Comparison of ENCODE assay signal across 25 mouse cellular contexts in the genomic region with DNA sequence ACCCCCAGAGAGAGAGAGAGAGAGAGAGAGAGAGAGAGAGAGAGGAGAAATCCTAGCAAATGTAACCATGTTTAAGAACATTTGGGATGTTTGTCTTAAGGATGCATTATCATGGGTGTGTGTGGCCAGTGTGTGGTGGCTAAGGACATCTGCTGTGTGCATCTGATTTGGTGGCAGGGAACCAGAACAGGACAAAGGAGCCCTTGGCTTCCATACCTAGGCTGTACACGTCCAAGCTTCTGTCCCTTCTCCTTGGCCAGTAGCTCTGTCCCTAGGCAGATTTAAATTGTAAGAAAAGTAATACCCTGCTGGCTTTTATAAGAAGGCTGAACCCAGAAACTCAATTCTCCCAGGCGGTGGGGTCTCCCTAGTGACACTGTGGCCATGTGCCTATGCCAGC. TPM values are rescaled to one million over a fixed set of nuclear protein-coding genes. Genes with fewer than 3 reads are reported as not detected.
DNase-seq lines count a peak whose midpoint lies in the region; ATAC-seq lines count a peak whose summit lies in the region.
"Had no signal": no experiment of that assay in that cellular context is flagged by ENCODE, and none has a peak within 500 bp of the region (broad histone marks: within the 10 kb centered on the region; RNA-seq: fewer than 3 reads in every experiment).

No protein-coding gene starts in this region.

- no peaks in the 10 kb centered on the region for H3K36me3 ChIP-seq in forebrain, embryonic 16.5 days (ENCODE audit: control insufficient read depth, insufficient read depth)
- no peaks in the 10 kb centered on the region for H3K36me3 ChIP-seq in forebrain, embryonic 10.5 days (replicated peaks)
- no peaks in the 10 kb centered on the region for H3K36me3 ChIP-seq in midbrain, embryonic 11.5 days (ENCODE audit: control insufficient read depth, insufficient read depth, low read length)
- H3K36me3 ChIP-seq in midbrain, embryonic 15.5 days (replicated peaks) = no peaks in the 10 kb centered on the region
- H3K36me3 ChIP-seq in limb, embryonic 10.5 days = no peaks in the 10 kb centered on the region
- H3K36me3 ChIP-seq: embryonic facial prominence, embryonic 10.5 days; embryonic facial prominence, embryonic 13.5 days; heart, embryonic 10.5 days; heart, embryonic 13.5 days had no signal

- peak; percentile 59 to 69 for DNase-seq in cerebellum, postnatal 10 days
- DNase-seq in cerebellum, postnatal 4 days (ENCODE audit: low spot score in 2 of 2) = no peak
- no peak for DNase-seq in forebrain, embryonic 10.5 days (ENCODE audit: extremely low spot score, low spot score)
- peak; percentile 60 for DNase-seq in midbrain, embryonic 11.5 days (ENCODE audit: low spot score, missing footprints)
- DNase-seq in limb, embryonic 10.5 days (ENCODE audit: low spot score) = no peak
- DNase-seq in kidney, postnatal 25 days = no peak
- DNase-seq: adrenal gland, postnatal 10 days; adrenal gland, postnatal 36 days; cerebellum, adult 18-20 months; cerebellum, adult 9-10 months; embryo, embryonic 11 days; gastrocnemius, postnatal 10 days; gastrocnemius, postnatal 36 days; heart, adult 2 months; heart, postnatal 14 days; heart, postnatal 4 days had no signal

- ATAC-seq in forebrain, embryonic 16.5 days = 0 out of 2 replicates have a peak, but pooled peaks have one; percentile 28
- ATAC-seq in midbrain, embryonic 11.5 days (ENCODE audit: low FRiP score) = no peak
- no peak for ATAC-seq in midbrain, embryonic 15.5 days (replicated peaks)
- ATAC-seq: activated CD4-positive, CD25-positive, alpha-beta regulatory T cell, adult 4 months; intestine, postnatal 0 days had no signal

- peaks cover 5% of the 10 kb centered on the region; the same call in 1 of the 2 replicates for H3K4me1 ChIP-seq in forebrain, embryonic 16.5 days (replicated peaks; ENCODE audit: control insufficient read depth, insufficient read depth, low read length)
- H3K4me1 ChIP-seq in forebrain, embryonic 10.5 days = peaks cover 3% of the 10 kb centered on the region; the same call in 1 of the 2 replicates
- no peaks in the 10 kb centered on the region for H3K4me1 ChIP-seq in midbrain, embryonic 11.5 days (ENCODE audit: control insufficient read depth, insufficient read depth, low read length)
- H3K4me1 ChIP-seq in midbrain, embryonic 15.5 days = no peaks in the 10 kb centered on the region
- H3K4me1 ChIP-seq in limb, embryonic 10.5 days = peaks cover 19% of the 10 kb centered on the region

- no peak overlapping the region for H3K4me2 ChIP-seq in forebrain, embryonic 16.5 days (ENCODE audit: low read length)
- no peak overlapping the region for H3K4me2 ChIP-seq in midbrain, embryonic 11.5 days
- no peak overlapping the region for H3K4me2 ChIP-seq in midbrain, embryonic 15.5 days
- H3K4me2 ChIP-seq: heart, embryonic 13.5 days had no signal

- no peak overlapping the region for H3K9ac ChIP-seq in forebrain, embryonic 16.5 days (replicated peaks; ENCODE audit: low read depth, low read length)
- no peak overlapping the region for H3K9ac ChIP-seq in midbrain, embryonic 11.5 days (ENCODE audit: low read length)
- no peak overlapping the region for H3K9ac ChIP-seq in midbrain, embryonic 15.5 days
- H3K9ac ChIP-seq: heart, embryonic 13.5 days had no signal

- H3K4me3 ChIP-seq in forebrain, embryonic 16.5 days (replicated peaks; ENCODE audit: low read length) = no peak overlapping the region
- H3K4me3 ChIP-seq in forebrain, embryonic 10.5 days = no peak overlapping the region
- H3K4me3 ChIP-seq in midbrain, embryonic 11.5 days (ENCODE audit: low read depth, low read length) = no peak overlapping the region
- no peak overlapping the region for H3K4me3 ChIP-seq in midbrain, embryonic 15.5 days
- H3K4me3 ChIP-seq in limb, embryonic 10.5 days = no peak overlapping the region
- H3K4me3 ChIP-seq: embryonic facial prominence, embryonic 10.5 days; embryonic facial prominence, embryonic 13.5 days; erythroblast, embryonic 14.5 days; heart, adult 2 months; heart, embryonic 10.5 days; heart, embryonic 13.5 days had no signal

- 57% methylated on average over 2 of the region's 2 CpGs for WGBS in forebrain, embryonic 16.5 days
- WGBS in forebrain, embryonic 10.5 days = 83% methylated on average over 2 of the region's 2 CpGs
- WGBS in midbrain, embryonic 11.5 days = 79% methylated on average over 2 of the region's 2 CpGs
- 63% methylated on average over 2 of the region's 2 CpGs for WGBS in midbrain, embryonic 15.5 days
- WGBS in limb, embryonic 10.5 days = 77% methylated on average over 2 of the region's 2 CpGs

- H3K27ac ChIP-seq in forebrain, embryonic 16.5 days (ENCODE audit: low read length) = no peak overlapping the region
- no peak overlapping the region for H3K27ac ChIP-seq in forebrain, embryonic 10.5 days
- H3K27ac ChIP-seq in midbrain, embryonic 11.5 days (ENCODE audit: low read depth, low read length) = no peak overlapping the region
- no peak overlapping the region for H3K27ac ChIP-seq in midbrain, embryonic 15.5 days
- 0 out of 2 replicates have a peak overlapping the region, but pooled peaks have one; percentile 26 for H3K27ac ChIP-seq in limb, embryonic 10.5 days
- H3K27ac ChIP-seq: heart, adult 2 months; heart, embryonic 10.5 days; heart, embryonic 13.5 days had no signal

- no peaks in the 10 kb centered on the region for H3K27me3 ChIP-seq in forebrain, embryonic 16.5 days (replicated peaks; ENCODE audit: control insufficient read depth, insufficient read depth, low read length)
- no peaks in the 10 kb centered on the region for H3K27me3 ChIP-seq in forebrain, embryonic 10.5 days (ENCODE audit: poor library complexity, severe bottlenecking)
- no peaks in the 10 kb centered on the region for H3K27me3 ChIP-seq in midbrain, embryonic 11.5 days (ENCODE audit: control insufficient read depth, insufficient read depth, low read length)
- H3K27me3 ChIP-seq in midbrain, embryonic 15.5 days (replicated peaks) = no peaks in the 10 kb centered on the region
- H3K27me3 ChIP-seq in limb, embryonic 10.5 days (ENCODE audit: low read depth, poor library complexity, severe bottlenecking) = no peaks in the 10 kb centered on the region
- H3K27me3 ChIP-seq: embryonic facial prominence, embryonic 13.5 days had no signal

- H3K9me3 ChIP-seq in forebrain, embryonic 16.5 days (ENCODE audit: control insufficient read depth, low read length) = no peaks in the 10 kb centered on the region
- H3K9me3 ChIP-seq in forebrain, embryonic 10.5 days = no peaks in the 10 kb centered on the region
- H3K9me3 ChIP-seq in midbrain, embryonic 11.5 days (ENCODE audit: control insufficient read depth, low read length) = no peaks in the 10 kb centered on the region
- H3K9me3 ChIP-seq in midbrain, embryonic 15.5 days = no peaks in the 10 kb centered on the region
- no peaks in the 10 kb centered on the region for H3K9me3 ChIP-seq in limb, embryonic 10.5 days (replicated peaks)
- H3K9me3 ChIP-seq: embryonic facial prominence, embryonic 10.5 days; embryonic facial prominence, embryonic 13.5 days; heart, embryonic 10.5 days; heart, embryonic 13.5 days had no signal

RNA-seq across cellular contexts. Expression of gene Adamtsl3, which starts 40.9 kb away (rescaled TPM):
- 0.32 and 0.58 TPM in 2 replicates for polyA plus RNA-seq in forebrain, embryonic 16.5 days (2015; fragmentation: Nextera tagmentation; extraction: Ambion mirVana)
- not detected in 2 replicates for polyA plus RNA-seq in forebrain, embryonic 10.5 days (2016; fragmentation: Nextera tagmentation; extraction: Ambion mirVana)
- polyA plus RNA-seq in midbrain, embryonic 11.5 days (2014; fragmentation: Nextera tagmentation; extraction: Ambion mirVana) = not detected in 2 replicates
- polyA plus RNA-seq in midbrain, embryonic 15.5 days (2015; fragmentation: Nextera tagmentation; extraction: Ambion mirVana) = 0.55 and 1.1 TPM in 2 replicates
- polyA plus RNA-seq in limb, embryonic 10.5 days (2016; fragmentation: Nextera tagmentation; extraction: Ambion mirVana) = 0.11 and 0.81 TPM in 2 replicates
- polyA plus RNA-seq: erythroblast, embryonic 14.5 days had no signal

Comparison
In these comparisons a context has a peak if more than half of its experiments do, and no peak if none do; other contexts are left out.
1. DNase-seq: peak in cerebellum, postnatal 10 days (2 of 2) and midbrain, embryonic 11.5 days (single experiment); none in cerebellum, postnatal 4 days (0 of 2), forebrain, embryonic 10.5 days (single experiment), limb, embryonic 10.5 days (single experiment) and kidney, postnatal 25 days (0 of 2).